Mouse (Mus musculus): ENCODE results near the gene Ptprf.

DNA sequence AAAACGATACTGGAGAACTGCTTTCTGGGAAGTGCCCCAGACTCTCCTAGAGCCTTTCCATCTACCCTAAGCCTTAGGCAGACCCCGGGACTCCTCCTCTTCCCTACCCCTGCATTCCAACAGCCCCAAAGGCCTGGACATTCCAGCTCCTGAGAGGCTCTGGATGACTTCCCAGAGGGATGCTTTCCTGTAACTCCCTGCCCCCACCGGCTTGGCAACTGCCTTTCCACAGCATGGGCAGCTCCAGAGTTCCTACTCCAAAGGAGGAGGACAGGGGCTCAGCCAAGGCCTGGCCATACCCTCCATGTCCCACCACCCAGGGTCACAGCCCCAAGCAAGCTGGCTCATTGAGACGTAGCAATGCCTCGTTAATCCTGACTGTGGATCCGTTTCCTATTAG is 21.2 kb downstream of the Ptprf start:
- TF ChIP-seq CTCF (IDR thresholded peaks at IDR 0.05; ENCODE audit: extremely low read depth, insufficient read depth, low read length) (no peak), POLR2A (IDR thresholded peaks at IDR 0.05; ENCODE audit: extremely low read depth, insufficient read depth, low read length) (no peak)

Measured in cortical plate, adult 2 months (tissue).